Comparison of ENCODE assay signal across 8 mouse cellular contexts in genomic region chr2:27428071-27428470, GRCm38 (mm10). TPM values are rescaled to one million over a fixed set of nuclear protein-coding genes. Genes with fewer than 3 reads are reported as not detected.
DNase-seq lines count a peak whose midpoint lies in the region; ATAC-seq and TF ChIP-seq lines count a peak whose summit lies in the region.

No protein-coding gene starts in this region.

- H3K4me1 ChIP-seq in ES-Bruce4 (ENCODE audit: control insufficient read depth, insufficient read depth, low read length): peaks cover 7% of the 10 kb centered on the region
- peaks cover 14% of the 10 kb centered on the region for H3K4me1 ChIP-seq in lung, embryonic 14.5 days (ENCODE audit: insufficient read depth)

- peak; percentile 44; the same call in 1 of the 2 replicates for TF ChIP-seq EP300 in ES-Bruce4 (IDR thresholded peaks at IDR 0.05; ENCODE audit: insufficient read depth, low read depth, low read length)

- no peaks in the 10 kb centered on the region for H3K9me3 ChIP-seq in ES-Bruce4 (replicated peaks; ENCODE audit: control insufficient read depth, insufficient read depth, low read length, poor library complexity, severe bottlenecking)
- H3K9me3 ChIP-seq in lung, embryonic 14.5 days (ENCODE audit: low read depth, low read length): no peaks in the 10 kb centered on the region

- no peak for TF ChIP-seq POLR2A in ES-Bruce4 (IDR thresholded peaks at IDR 0.05; ENCODE audit: insufficient read depth, low read length)
- no peak for TF ChIP-seq POLR2A in brain, embryonic 14.5 days (IDR thresholded peaks at IDR 0.05; ENCODE audit: borderline replicate concordance, extremely low read depth, insufficient read depth, insufficient read length, poor library complexity, severe bottlenecking)

- WGBS in lung, embryonic 14.5 days: 1% methylated on average over 4 of the region's 4 CpGs

- no peak overlapping the region for H3K4me3 ChIP-seq in ES-Bruce4 (ENCODE audit: low read depth, low read length)
- H3K4me3 ChIP-seq in lung, embryonic 14.5 days (ENCODE audit: low read depth, low read length): no peak overlapping the region

- peak; percentile 93 for DNase-seq in brain, embryonic 14.5 days (ENCODE audit: low read depth)
- DNase-seq in heart, postnatal 10 days: peak; percentile 87 to 92
- DNase-seq in layer of hippocampus, adult 11-12 months (ENCODE audit: low spot score): peak; percentile 85
- peak; percentile 97 for DNase-seq in lung, embryonic 14.5 days
- peak; percentile 81 for DNase-seq in ovary, postnatal 36 days (ENCODE audit: low spot score)
- DNase-seq in thymus, postnatal 0 days (ENCODE audit: low spot score): peak; percentile 88

- H3K4me2 ChIP-seq in lung, embryonic 14.5 days: no peak overlapping the region

- peak; percentile 97 for TF ChIP-seq CTCF in ES-Bruce4 (IDR thresholded peaks at IDR 0.05; ENCODE audit: low read depth, low read length)
- peak; percentile 99 for TF ChIP-seq CTCF in brain, embryonic 14.5 days (IDR thresholded peaks at IDR 0.05; ENCODE audit: borderline replicate concordance, extremely low read depth, insufficient read depth, insufficient read length)
- peak; percentile 100 for TF ChIP-seq CTCF in lung, embryonic 14.5 days (IDR thresholded peaks at IDR 0.05; ENCODE audit: low read depth)

- no peaks in the 10 kb centered on the region for H3K27me3 ChIP-seq in ES-Bruce4 (ENCODE audit: control insufficient read depth, insufficient read depth, low read length, poor library complexity, severe bottlenecking)
- H3K27me3 ChIP-seq in lung, embryonic 14.5 days (ENCODE audit: insufficient read depth, low read length): no peaks in the 10 kb centered on the region

- no peaks in the 10 kb centered on the region for H3K36me3 ChIP-seq in ES-Bruce4 (ENCODE audit: control insufficient read depth, insufficient read depth, low read length, poor library complexity, severe bottlenecking)
- no peaks in the 10 kb centered on the region for H3K36me3 ChIP-seq in lung, embryonic 14.5 days (ENCODE audit: insufficient read depth)

- ATAC-seq in erythroblast, adult 5-6 weeks (replicated peaks; ENCODE audit: low FRiP score, poor library complexity, severe bottlenecking): peak; percentile 50
- no peak for ATAC-seq in lung, embryonic 14.5 days (ENCODE audit: insufficient read depth)

- H3K9ac ChIP-seq in ES-Bruce4 (ENCODE audit: low read depth, poor library complexity, severe bottlenecking): no peak overlapping the region
- no peak overlapping the region for H3K9ac ChIP-seq in lung, embryonic 14.5 days

- H3K27ac ChIP-seq in ES-Bruce4 (ENCODE audit: insufficient read depth, low read length): no peak overlapping the region
- no peak overlapping the region for H3K27ac ChIP-seq in lung, embryonic 14.5 days (ENCODE audit: low read depth)

- intact Hi-C loops in heart, postnatal 10 days (cut with DNase I): loop anchor here (1.0 to 2.0 kb wide), 2 partner anchors 139 to 147 kb away; no protein-coding TSS in a partner anchor

RNA-seq across cellular contexts. Expression of gene Vav2, which starts 1.2 kb away (rescaled TPM):
- polyA plus RNA-seq in ES-Bruce4 (2011; ENCODE audit: insufficient read depth, insufficient read length, low read depth, missing spikeins): 24.6 and 26.2 TPM in 2 replicates
- 52.9 and 55.0 TPM in 2 replicates for polyA plus RNA-seq in brain, embryonic 14.5 days (2012; rRNA removed)
- 0.77 and 2.3 TPM in 2 replicates for total RNA-seq in erythroblast, adult 5-6 weeks (2015; ENCODE audit: low replicate concordance)
- total RNA-seq in erythroblast, adult 5-6 weeks (2017; ENCODE audit: low replicate concordance): 1.7 and 2.5 TPM in 2 replicates
- total RNA-seq in heart, postnatal 10 days (2021): 10 to 100 TPM; 13.1 to 14.4 TPM
- 8.6 and 8.8 TPM in 2 replicates for polyA plus RNA-seq in lung, embryonic 14.5 days (2014; fragmentation: Nextera tagmentation; extraction: Ambion mirVana)
- 6.4 and 7.9 TPM in 2 replicates for polyA plus RNA-seq in thymus, postnatal 0 days (2015; fragmentation: Nextera tagmentation; extraction: Ambion mirVana)

RNA-seq across cellular contexts. Expression of gene Brd3os, which starts 14.1 kb away (rescaled TPM):
- 1.2 and 1.5 TPM in 2 replicates for polyA plus RNA-seq in ES-Bruce4 (2011; ENCODE audit: insufficient read depth, insufficient read length, low read depth, missing spikeins)
- 31.5 and 33.8 TPM in 2 replicates for polyA plus RNA-seq in brain, embryonic 14.5 days (2012; rRNA removed)
- not detected in 2 replicates for total RNA-seq in erythroblast, adult 5-6 weeks (2015; ENCODE audit: low replicate concordance)
- total RNA-seq in erythroblast, adult 5-6 weeks (2017; ENCODE audit: low replicate concordance): not detected in 2 replicates
- 1 to 10 TPM; 1.1 to 2.1 TPM for total RNA-seq in heart, postnatal 10 days (2021)
- polyA plus RNA-seq in lung, embryonic 14.5 days (2014; fragmentation: Nextera tagmentation; extraction: Ambion mirVana): 7.0 and 8.1 TPM in 2 replicates
- polyA plus RNA-seq in thymus, postnatal 0 days (2015; fragmentation: Nextera tagmentation; extraction: Ambion mirVana): 2.0 and 2.1 TPM in 2 replicates
